Mouse (Mus musculus): ENCODE results near the gene Gnpnat1. TPM values are rescaled to one million over a fixed set of nuclear protein-coding genes. Genes with fewer than 3 reads are reported as not detected.

Gene Gnpnat1
- polyA plus RNA-seq, 1 experiment = 8.8 TPM

DNA sequence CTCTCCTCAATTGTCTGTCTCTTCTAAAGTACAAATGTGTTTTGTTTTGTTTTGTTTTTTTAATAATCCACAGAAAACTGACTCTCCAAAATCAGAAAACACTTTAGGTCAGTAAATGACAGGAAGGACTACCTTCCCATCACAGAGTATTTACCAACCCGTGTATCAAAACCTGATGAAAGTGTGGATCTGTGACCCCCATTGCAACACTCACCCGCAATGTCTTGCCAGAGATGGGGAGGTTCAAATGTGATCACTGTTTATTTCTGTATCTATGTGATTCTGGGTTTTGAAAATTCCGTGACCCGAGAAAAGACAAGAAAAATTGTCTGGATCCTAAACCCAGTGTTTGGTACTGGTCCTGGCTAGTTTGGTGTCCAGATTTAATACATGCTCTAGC is 11.6 kb upstream of the Gnpnat1 start:
- H3K36me3 ChIP-seq (replicated peaks; ENCODE audit: low read length) = no peaks in the 10 kb centered on the region
- TF ChIP-seq GATA1 (IDR thresholded peaks at IDR 0.05; ENCODE audit: borderline replicate concordance, low read length) (no peak), FLI1 (IDR thresholded peaks at IDR 0.05; ENCODE audit: low read length) (no peak)
- H3K27me3 ChIP-seq (replicated peaks) = peaks cover 2% of the 10 kb centered on the region
- H3K9me3 ChIP-seq = no peaks in the 10 kb centered on the region
- no peak overlapping the region for H3K4me3 ChIP-seq (replicated peaks)
- H3K4me1 ChIP-seq = no peaks in the 10 kb centered on the region

DNA sequence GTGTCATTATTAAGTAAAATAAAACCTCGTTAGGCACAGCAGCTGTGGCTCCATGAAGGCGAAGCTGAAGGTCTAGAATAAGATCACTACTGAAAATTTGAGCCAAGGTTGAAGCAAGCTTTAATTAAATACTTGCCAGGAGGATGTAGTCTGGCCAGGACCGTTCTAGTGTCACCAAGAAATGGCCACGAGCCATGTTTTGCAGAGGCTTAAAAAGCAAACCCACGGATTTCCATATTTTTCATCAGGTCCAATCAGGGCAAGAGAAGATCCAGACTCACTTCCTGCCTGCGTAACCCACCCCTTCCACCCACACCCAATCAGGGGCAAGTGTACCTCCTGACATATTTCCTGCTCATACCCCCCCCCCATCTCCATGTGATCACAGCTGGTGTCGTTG is 1.1 kb downstream of the Gnpnat1 start:
- H3K4me1 ChIP-seq = no peaks in the 10 kb centered on the region
- H3K9me3 ChIP-seq = no peaks in the 10 kb centered on the region
- no peak overlapping the region for H3K4me3 ChIP-seq (replicated peaks)
- H3K27me3 ChIP-seq (replicated peaks) = no peaks in the 10 kb centered on the region
- TF ChIP-seq FLI1 (IDR thresholded peaks at IDR 0.05; ENCODE audit: low read length) (no peak), GATA1 (IDR thresholded peaks at IDR 0.05; ENCODE audit: borderline replicate concordance, low read length) (no peak)
- H3K36me3 ChIP-seq (replicated peaks; ENCODE audit: low read length) = no peaks in the 10 kb centered on the region

- H3K4me1 ChIP-seq = no peaks in the 10 kb centered on the region
- H3K36me3 ChIP-seq (replicated peaks; ENCODE audit: low read length) = no peaks in the 10 kb centered on the region
- no peaks in the 10 kb centered on the region for H3K27me3 ChIP-seq (replicated peaks)
- H3K9me3 ChIP-seq = no peaks in the 10 kb centered on the region
- H3K4me3 ChIP-seq (replicated peaks) = no peak overlapping the region
- TF ChIP-seq GATA1 (IDR thresholded peaks at IDR 0.05; ENCODE audit: borderline replicate concordance, low read length) (no peak), FLI1 (IDR thresholded peaks at IDR 0.05; ENCODE audit: low read length) (no peak)
These were observed 4.9 kb downstream of the Gnpnat1 start for GRCm38 (mm10) chr14:45399836-45400235.

DNA sequence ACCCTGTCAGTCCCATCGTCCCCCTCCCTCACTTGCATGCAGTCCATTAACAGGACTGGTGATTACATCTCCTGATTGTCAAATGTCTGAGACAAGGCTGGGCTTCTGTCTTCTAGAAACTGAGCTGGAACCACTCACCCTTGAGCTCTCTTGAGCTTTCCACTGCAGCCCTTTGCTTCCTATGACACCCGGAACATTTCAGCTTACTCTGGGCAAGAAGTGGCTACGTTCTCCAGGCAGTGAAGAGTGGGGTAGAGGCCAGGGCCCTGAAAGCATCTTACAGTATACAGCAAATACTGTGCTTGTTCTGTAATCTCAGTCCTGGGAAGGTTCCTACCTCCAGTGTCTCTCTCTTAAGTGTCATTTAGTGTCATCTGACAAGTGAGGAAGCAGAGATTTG is 15.5 kb downstream of the Gnpnat1 start:
- Histone ChIP-seq H3K36me3 (replicated peaks; ENCODE audit: low read length) (peaks cover 3% of the 10 kb centered on the region), H3K27me3 (replicated peaks) (no peaks in the 10 kb centered on the region), H3K4me1 (peaks cover 26% of the 10 kb centered on the region), H3K9me3 (no peaks in the 10 kb centered on the region), H3K4me3 (replicated peaks) (peak overlapping the region; percentile 95)
- TF ChIP-seq GATA1 (IDR thresholded peaks at IDR 0.05; ENCODE audit: borderline replicate concordance, low read length) (no peak), FLI1 (IDR thresholded peaks at IDR 0.05; ENCODE audit: low read length) (no peak)

DNA sequence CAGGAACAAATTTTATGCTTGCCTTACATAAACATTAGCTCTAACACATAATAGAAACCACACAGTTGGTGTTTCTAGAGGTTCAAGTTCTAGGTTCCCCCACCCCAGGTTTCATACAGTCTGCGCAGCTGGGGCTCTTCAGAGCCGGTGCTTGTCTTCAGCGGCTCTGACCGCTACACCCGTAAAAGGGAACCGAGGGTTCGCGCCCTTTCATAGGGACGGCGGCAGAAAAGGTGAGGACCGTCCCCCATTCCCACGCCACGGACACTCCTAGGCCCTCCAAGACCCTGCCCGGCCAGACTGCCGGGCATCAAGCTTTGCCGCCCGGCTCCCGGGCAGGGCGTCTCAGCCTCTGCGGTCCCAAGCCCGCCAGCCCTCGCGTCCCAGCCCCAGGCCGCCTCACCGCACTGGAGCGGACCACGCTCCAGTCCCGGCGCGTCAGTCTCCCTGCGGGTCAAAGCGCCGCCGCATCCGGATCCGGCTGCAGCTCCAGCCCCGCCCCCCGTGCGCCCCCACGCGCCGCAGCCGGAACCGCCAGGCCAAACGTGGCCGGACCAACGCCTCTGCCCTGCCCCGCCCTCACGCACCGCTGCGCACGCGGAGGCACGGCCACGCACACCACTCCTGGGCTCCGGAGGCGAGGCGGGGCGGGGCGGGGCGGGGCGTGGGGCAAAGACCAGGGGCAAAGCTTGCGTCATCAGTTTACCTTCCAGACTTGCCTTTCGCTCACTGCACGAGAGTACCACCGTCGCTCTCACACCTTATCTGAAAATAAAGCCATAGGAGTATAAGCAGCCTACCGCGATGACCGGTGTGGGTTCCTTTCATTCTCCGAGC is 16.1 kb downstream of the Gnpnat1 start:
- peaks cover 4% of the 10 kb centered on the region for H3K36me3 ChIP-seq (replicated peaks; ENCODE audit: low read length)
- TF ChIP-seq FLI1 (IDR thresholded peaks at IDR 0.05; ENCODE audit: low read length) = no peak
- no peak for TF ChIP-seq GATA1 (IDR thresholded peaks at IDR 0.05; ENCODE audit: borderline replicate concordance, low read length)
- H3K4me3 ChIP-seq (replicated peaks) = peak overlapping the region; percentile 95
- peaks cover 26% of the 10 kb centered on the region for H3K4me1 ChIP-seq
- no peaks in the 10 kb centered on the region for H3K9me3 ChIP-seq
- no peaks in the 10 kb centered on the region for H3K27me3 ChIP-seq (replicated peaks)

DNA sequence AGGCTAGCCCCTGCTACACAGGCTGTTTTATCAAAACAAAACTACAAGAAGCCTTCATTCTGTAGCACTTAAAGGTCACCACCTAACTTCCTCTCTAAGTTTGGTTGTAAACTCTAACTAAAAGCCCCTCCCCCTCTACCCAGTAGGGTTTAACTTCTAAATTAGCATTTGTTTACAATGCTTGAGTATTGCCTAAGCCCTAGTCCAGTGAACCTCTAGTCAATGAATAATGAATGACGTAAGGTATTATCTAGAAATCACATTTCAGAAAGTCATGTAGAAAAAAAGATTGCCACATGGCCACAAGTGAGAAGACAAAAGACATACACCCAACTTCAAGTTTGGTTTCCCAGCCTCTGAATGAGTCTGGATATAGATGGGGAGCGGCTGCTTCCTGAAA is 17.2 kb downstream of the Gnpnat1 start:
- Histone ChIP-seq H3K27me3 (replicated peaks) (no peaks in the 10 kb centered on the region), H3K9me3 (no peaks in the 10 kb centered on the region), H3K36me3 (replicated peaks; ENCODE audit: low read length) (peaks cover 10% of the 10 kb centered on the region), H3K4me3 (replicated peaks) (peak overlapping the region; percentile 95), H3K4me1 (peaks cover 26% of the 10 kb centered on the region)
- no peak for TF ChIP-seq GATA1 (IDR thresholded peaks at IDR 0.05; ENCODE audit: borderline replicate concordance, low read length)
- no peak for TF ChIP-seq FLI1 (IDR thresholded peaks at IDR 0.05; ENCODE audit: low read length)

- Histone ChIP-seq H3K4me1 (peaks cover 26% of the 10 kb centered on the region), H3K9me3 (no peaks in the 10 kb centered on the region), H3K4me3 (replicated peaks) (no peak overlapping the region), H3K27me3 (replicated peaks) (no peaks in the 10 kb centered on the region), H3K36me3 (replicated peaks; ENCODE audit: low read length) (peaks cover 29% of the 10 kb centered on the region)
- TF ChIP-seq FLI1 (IDR thresholded peaks at IDR 0.05; ENCODE audit: low read length) (no peak), GATA1 (IDR thresholded peaks at IDR 0.05; ENCODE audit: borderline replicate concordance, low read length) (no peak)
These were observed 19.1 kb downstream of the Gnpnat1 start for GRCm38 (mm10) chr14:45385596-45385995.

- no peak for TF ChIP-seq FLI1 (IDR thresholded peaks at IDR 0.05; ENCODE audit: low read length)
- TF ChIP-seq GATA1 (IDR thresholded peaks at IDR 0.05; ENCODE audit: borderline replicate concordance, low read length) = no peak
- Histone ChIP-seq H3K9me3 (no peaks in the 10 kb centered on the region), H3K36me3 (replicated peaks; ENCODE audit: low read length) (peaks cover 51% of the 10 kb centered on the region), H3K4me1 (peaks cover 19% of the 10 kb centered on the region), H3K27me3 (replicated peaks) (no peaks in the 10 kb centered on the region), H3K4me3 (replicated peaks) (no peak overlapping the region)
These were observed 21.8 kb downstream of the Gnpnat1 start for GRCm38 (mm10) chr14:45382912-45383311.

- H3K4me3 ChIP-seq (replicated peaks) = no peak overlapping the region
- H3K27me3 ChIP-seq (replicated peaks) = no peaks in the 10 kb centered on the region
- H3K4me1 ChIP-seq = no peaks in the 10 kb centered on the region; the same call in 1 of the 2 replicates
- TF ChIP-seq FLI1 (IDR thresholded peaks at IDR 0.05; ENCODE audit: low read length) (no peak), GATA1 (IDR thresholded peaks at IDR 0.05; ENCODE audit: borderline replicate concordance, low read length) (no peak)
- peaks cover 51% of the 10 kb centered on the region for H3K36me3 ChIP-seq (replicated peaks; ENCODE audit: low read length)
- H3K9me3 ChIP-seq = no peaks in the 10 kb centered on the region
These were observed 24.0 kb downstream of the Gnpnat1 start for GRCm38 (mm10) chr14:45380756-45381155.

- H3K4me3 ChIP-seq (replicated peaks) = no peak overlapping the region
- no peaks in the 10 kb centered on the region for H3K4me1 ChIP-seq
- H3K9me3 ChIP-seq = no peaks in the 10 kb centered on the region
- H3K27me3 ChIP-seq (replicated peaks) = no peaks in the 10 kb centered on the region
- peaks cover 48% of the 10 kb centered on the region for H3K36me3 ChIP-seq (replicated peaks; ENCODE audit: low read length)
- TF ChIP-seq GATA1 (IDR thresholded peaks at IDR 0.05; ENCODE audit: borderline replicate concordance, low read length) (no peak), FLI1 (IDR thresholded peaks at IDR 0.05; ENCODE audit: low read length) (no peak)
These were observed 25.9 kb downstream of the Gnpnat1 start for GRCm38 (mm10) chr14:45378771-45379170.

Measured in megakaryocyte, embryonic 14.5 days (primary cell).